Mouse (Mus musculus): ENCODE results near the gene Hyal1.
A peak's percentile ranks its signal among the peaks of the same experiment; 100 is the strongest.

- TF ChIP-seq MAX (IDR thresholded peaks at IDR 0.05; ENCODE audit: low read depth) (no peak), POLR2A (IDR thresholded peaks at IDR 0.05; ENCODE audit: insufficient read length, low read depth) (peak; percentile 74), REST (IDR thresholded peaks at IDR 0.05; ENCODE audit: insufficient read depth, insufficient read length) (no peak), MYOG (IDR thresholded peaks at IDR 0.05; ENCODE audit: control insufficient read depth in 1 of 3, insufficient read depth in 1 of 3, insufficient read length in 2 of 3, low read depth in 2 of 3) (no peak), MYOD1 (IDR thresholded peaks at IDR 0.05; ENCODE audit: control insufficient read depth in 1 of 3, insufficient read length in 2 of 3, low read depth in 2 of 3) (no peak), USF1 (IDR thresholded peaks at IDR 0.05; ENCODE audit: low read depth) (no peak), TCF12 (IDR thresholded peaks at IDR 0.05; ENCODE audit: insufficient read depth, poor library complexity, severe bottlenecking) (no peak), POLR2AphosphoS2 (IDR thresholded peaks at IDR 0.05; ENCODE audit: insufficient read length, low read depth) (peak; percentile 70), SRF (IDR thresholded peaks at IDR 0.05; ENCODE audit: control insufficient read depth, insufficient read length, low read depth) (no peak)
Observed at GRCm38 (mm10) chr9:107533791-107534407, 42.8 kb upstream of the Hyal1 start, which contains the start of gene Tmem115.
